Comparison of ENCODE assay signal across 24 mouse cellular contexts in the genomic region with DNA sequence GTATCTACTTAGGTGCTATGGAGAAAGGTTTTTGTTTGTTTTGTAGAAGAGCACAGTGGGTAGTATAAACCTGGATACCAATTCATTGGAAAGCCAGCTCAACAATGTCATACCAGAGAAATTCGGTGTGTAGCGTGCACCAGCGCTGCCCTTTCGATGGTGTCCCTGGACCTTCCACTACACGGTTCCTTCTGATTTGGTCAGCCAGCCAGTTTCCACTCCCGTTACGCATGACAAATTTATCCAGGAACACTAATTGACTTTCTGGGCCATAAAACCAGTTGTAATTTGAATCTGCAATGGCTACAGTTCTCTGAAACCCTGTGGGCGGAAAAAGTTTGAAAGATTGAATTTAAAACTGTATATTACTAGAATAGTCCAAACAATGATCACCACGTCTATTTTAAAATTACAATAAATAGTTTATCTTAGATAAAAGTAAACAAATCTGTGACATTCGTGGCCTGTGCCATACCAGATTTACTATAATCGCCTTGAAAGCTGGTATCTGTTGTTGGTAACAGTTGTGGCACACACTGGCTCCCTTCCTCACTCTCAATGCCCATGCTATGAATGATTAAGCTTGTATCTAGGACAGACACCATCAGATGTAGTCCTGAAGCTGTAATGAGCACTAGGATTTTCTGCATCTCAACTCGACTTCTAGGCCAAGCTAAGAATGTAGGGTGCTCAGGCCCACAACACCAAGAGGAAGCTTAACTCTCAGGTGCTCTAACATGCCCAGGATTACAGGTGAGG. TPM values are rescaled to one million over a fixed set of nuclear protein-coding genes. Genes with fewer than 3 reads are reported as not detected.
DNase-seq lines count a peak whose midpoint lies in the region; ATAC-seq and TF ChIP-seq lines count a peak whose summit lies in the region.
"Had no signal": no experiment of that assay in that cellular context is flagged by ENCODE, and none has a peak within 500 bp of the region (broad histone marks: within the 10 kb centered on the region; RNA-seq: fewer than 3 reads in every experiment).

No protein-coding gene starts in this region.

- no peaks in the 10 kb centered on the region for H3K4me1 ChIP-seq in kidney, adult 2 months (ENCODE audit: control insufficient read depth, insufficient read depth, low read length)
- H3K4me1 ChIP-seq in kidney, embryonic 15.5 days, result peaks cover 11% of the 10 kb centered on the region
- no peaks in the 10 kb centered on the region for H3K4me1 ChIP-seq in kidney, postnatal 0 days (replicated peaks; ENCODE audit: insufficient read depth, low read length)
- H3K4me1 ChIP-seq in limb, embryonic 10.5 days, result 0 out of 2 replicates have a peak, but pooled peaks cover under 1% of the 10 kb centered on the region
- H3K4me1 ChIP-seq: embryonic facial prominence, embryonic 12.5 days; forebrain, embryonic 13.5 days had no signal

- no peak overlapping the region for H3K9ac ChIP-seq in kidney, embryonic 15.5 days
- no peak overlapping the region for H3K9ac ChIP-seq in kidney, postnatal 0 days (ENCODE audit: low read depth, low read length)
- H3K9ac ChIP-seq: embryonic facial prominence, embryonic 12.5 days; forebrain, embryonic 13.5 days had no signal

- WGBS in kidney, adult 2 months, result 45% methylated on average over 12 of the region's 12 CpGs
- 43% methylated on average over 12 of the region's 12 CpGs for WGBS in kidney, embryonic 15.5 days
- 39% methylated on average over 12 of the region's 12 CpGs for WGBS in kidney, postnatal 0 days
- WGBS in limb, embryonic 10.5 days, result 83% methylated on average over 12 of the region's 12 CpGs

- no peaks in the 10 kb centered on the region for H3K27me3 ChIP-seq in kidney, adult 2 months (replicated peaks; ENCODE audit: control insufficient read depth, insufficient read depth, low read length)
- peaks cover 3% of the 10 kb centered on the region; the same call in 1 of the 2 replicates for H3K27me3 ChIP-seq in kidney, embryonic 15.5 days
- H3K27me3 ChIP-seq in kidney, postnatal 0 days (ENCODE audit: insufficient read depth, low read length), result no peaks in the 10 kb centered on the region
- H3K27me3 ChIP-seq in limb, embryonic 10.5 days (ENCODE audit: low read depth, poor library complexity, severe bottlenecking), result no peaks in the 10 kb centered on the region
- H3K27me3 ChIP-seq: CH12.LX; embryonic facial prominence, embryonic 12.5 days; forebrain, embryonic 13.5 days; Patski had no signal

- ATAC-seq in kidney, embryonic 15.5 days (replicated peaks; ENCODE audit: low FRiP score), result peak; percentile 86
- peak; percentile 66 for ATAC-seq in kidney, postnatal 0 days (replicated peaks; ENCODE audit: low FRiP score, low read depth)
- ATAC-seq: activated CD4-positive, CD25-positive, alpha-beta regulatory T cell, adult 4 months; CD4-positive, CD25-positive, alpha-beta regulatory T cell, adult 4 months; forebrain, embryonic 13.5 days; Patski had no signal

- TF ChIP-seq CTCF in kidney, adult 2 months (conservative IDR thresholded peaks at IDR 0.05; ENCODE audit: insufficient read depth, insufficient read length, low read depth, low read length), result no peak
- no peak for TF ChIP-seq CTCF in kidney, postnatal 0 days (IDR thresholded peaks at IDR 0.05; ENCODE audit: low read depth)

- H3K27ac ChIP-seq in kidney, adult 2 months (ENCODE audit: insufficient read depth, low read depth, low read length), result no peak overlapping the region
- H3K27ac ChIP-seq in kidney, embryonic 15.5 days, result peak overlapping the region; percentile 48; the same call in 1 of the 2 replicates
- no peak overlapping the region for H3K27ac ChIP-seq in kidney, postnatal 0 days
- H3K27ac ChIP-seq in limb, embryonic 10.5 days, result peak overlapping the region; percentile 25; the same call in 1 of the 2 replicates
- H3K27ac ChIP-seq: embryonic facial prominence, embryonic 10.5 days; embryonic facial prominence, embryonic 12.5 days; forebrain, embryonic 13.5 days had no signal

- H3K4me3 ChIP-seq in kidney, adult 2 months (ENCODE audit: insufficient read depth, low read depth, low read length), result no peak overlapping the region
- no peak overlapping the region for H3K4me3 ChIP-seq in kidney, embryonic 15.5 days (replicated peaks)
- no peak overlapping the region for H3K4me3 ChIP-seq in kidney, postnatal 0 days (replicated peaks; ENCODE audit: low read depth, low read length)
- H3K4me3 ChIP-seq in limb, embryonic 10.5 days, result no peak overlapping the region
- H3K4me3 ChIP-seq: embryonic facial prominence, embryonic 10.5 days; embryonic facial prominence, embryonic 12.5 days; forebrain, embryonic 13.5 days had no signal

- H3K36me3 ChIP-seq in kidney, adult 2 months (ENCODE audit: control insufficient read depth, insufficient read depth, low read length), result no peaks in the 10 kb centered on the region
- H3K36me3 ChIP-seq in kidney, embryonic 15.5 days, result peaks cover 13% of the 10 kb centered on the region
- no peaks in the 10 kb centered on the region for H3K36me3 ChIP-seq in kidney, postnatal 0 days (ENCODE audit: insufficient read depth, low read length)
- peaks cover 54% of the 10 kb centered on the region for H3K36me3 ChIP-seq in limb, embryonic 10.5 days
- H3K36me3 ChIP-seq: G1E had no signal

- DNase-seq in kidney, adult 2 months, result peak; percentile 20
- no peak for DNase-seq in kidney, postnatal 4 days
- DNase-seq in kidney, adult 9 months, result no peak
- DNase-seq in kidney, postnatal 0 days (ENCODE audit: low spot score), result peak; percentile 77
- no peak for DNase-seq in kidney, adult 8-10 months
- no peak for DNase-seq in limb, embryonic 10.5 days (ENCODE audit: low spot score)
- DNase-seq: adrenal gland, adult 8-10 months; adrenal gland, postnatal 14 days; adrenal gland, postnatal 36 days; B cell, adult 2 months; cerebellum, adult 11-12 months; cerebellum, adult 2 months; cerebellum, adult 9-10 months; cerebellum, postnatal 10 days; cerebellum, postnatal 25 days had no signal

- H3K4me2 ChIP-seq in kidney, embryonic 15.5 days, result no peak overlapping the region
- H3K4me2 ChIP-seq in kidney, postnatal 0 days (ENCODE audit: low read length), result no peak overlapping the region
- H3K4me2 ChIP-seq: embryonic facial prominence, embryonic 12.5 days; forebrain, embryonic 13.5 days had no signal

- no peak for TF ChIP-seq POLR2A in kidney, adult 2 months (IDR thresholded peaks at IDR 0.05; ENCODE audit: low read depth, low read length)

- no peaks in the 10 kb centered on the region for H3K9me3 ChIP-seq in kidney, embryonic 15.5 days (replicated peaks)
- no peaks in the 10 kb centered on the region for H3K9me3 ChIP-seq in kidney, postnatal 0 days (replicated peaks; ENCODE audit: low read length)
- no peaks in the 10 kb centered on the region for H3K9me3 ChIP-seq in limb, embryonic 10.5 days (replicated peaks)
- H3K9me3 ChIP-seq: embryonic facial prominence, embryonic 10.5 days; embryonic facial prominence, embryonic 12.5 days; forebrain, embryonic 13.5 days; G1E had no signal

RNA-seq across cellular contexts. Expression of a gene that starts 28.2 kb away (rescaled TPM):
- polyA plus RNA-seq in kidney, adult 2 months (2012; rRNA removed), result 1.4 TPM in 2 replicates
- 0.75 and 0.90 TPM in 2 replicates for polyA plus RNA-seq in kidney, embryonic 15.5 days (2015; fragmentation: Nextera tagmentation; extraction: Ambion mirVana)
- polyA plus RNA-seq in kidney, postnatal 0 days (2015; fragmentation: Nextera tagmentation; extraction: Ambion mirVana), result 0.94 and 1.3 TPM in 2 replicates
- polyA plus RNA-seq in limb, embryonic 10.5 days (2016; fragmentation: Nextera tagmentation; extraction: Ambion mirVana), result 0.69 and 0.95 TPM in 2 replicates
- polyA plus RNA-seq: G1E, Patski had no signal

RNA-seq across cellular contexts. Expression of a gene that starts 51.5 kb away (rescaled TPM):
- 8.0 and 8.6 TPM in 2 replicates for polyA plus RNA-seq in kidney, adult 2 months (2012; rRNA removed)
- 22.2 and 23.5 TPM in 2 replicates for polyA plus RNA-seq in kidney, embryonic 15.5 days (2015; fragmentation: Nextera tagmentation; extraction: Ambion mirVana)
- 17.4 and 19.1 TPM in 2 replicates for polyA plus RNA-seq in kidney, postnatal 0 days (2015; fragmentation: Nextera tagmentation; extraction: Ambion mirVana)
- 26.7 and 35.2 TPM in 2 replicates for polyA plus RNA-seq in limb, embryonic 10.5 days (2016; fragmentation: Nextera tagmentation; extraction: Ambion mirVana)
- polyA plus RNA-seq: G1E had no signal

RNA-seq across cellular contexts. Expression of a gene that starts 59.7 kb away (rescaled TPM):
- 0.25 and 0.27 TPM in 2 replicates for polyA plus RNA-seq in kidney, adult 2 months (2012; rRNA removed)
- polyA plus RNA-seq in kidney, embryonic 15.5 days (2015; fragmentation: Nextera tagmentation; extraction: Ambion mirVana), result 0.39 and 0.74 TPM in 2 replicates
- 0.56 and 0.57 TPM in 2 replicates for polyA plus RNA-seq in kidney, postnatal 0 days (2015; fragmentation: Nextera tagmentation; extraction: Ambion mirVana)
- 0.04 and 0.05 TPM in 2 replicates for polyA plus RNA-seq in limb, embryonic 10.5 days (2016; fragmentation: Nextera tagmentation; extraction: Ambion mirVana)
- polyA plus RNA-seq: activated CD4-positive, CD25-positive, alpha-beta regulatory T cell, adult 4 months; CD4-positive, CD25-positive, alpha-beta regulatory T cell, adult 4 months; G1E had no signal

Comparison
In these comparisons a context has a peak if more than half of its experiments do, and no peak if none do; other contexts are left out.
1. DNase-seq: peak in kidney, adult 2 months (single experiment) and kidney, postnatal 0 days (single experiment); none in kidney, postnatal 4 days (0 of 2), kidney, adult 9 months (single experiment), kidney, adult 8-10 months (0 of 2) and limb, embryonic 10.5 days (single experiment).
2. H3K27ac ChIP-seq: peak in kidney, embryonic 15.5 days (single experiment) and limb, embryonic 10.5 days (single experiment); none in kidney, adult 2 months (single experiment) and kidney, postnatal 0 days (single experiment).